Mouse (Mus musculus): ENCODE measurements around the gene Pfn3.

- TF ChIP-seq POLR2A (IDR thresholded peaks at IDR 0.05; ENCODE audit: low read depth, low read length), result no peak
- no peak for TF ChIP-seq CTCF (IDR thresholded peaks at IDR 0.05; ENCODE audit: borderline replicate concordance, insufficient read depth, low read length)
Observed at GRCm38 (mm10) chr13:55375877-55376276, 39.2 kb downstream of the Pfn3 start.
